Mouse (Mus musculus): ENCODE data around the gene Gadd45gip1.

Gadd45gip1 gene

DNA sequence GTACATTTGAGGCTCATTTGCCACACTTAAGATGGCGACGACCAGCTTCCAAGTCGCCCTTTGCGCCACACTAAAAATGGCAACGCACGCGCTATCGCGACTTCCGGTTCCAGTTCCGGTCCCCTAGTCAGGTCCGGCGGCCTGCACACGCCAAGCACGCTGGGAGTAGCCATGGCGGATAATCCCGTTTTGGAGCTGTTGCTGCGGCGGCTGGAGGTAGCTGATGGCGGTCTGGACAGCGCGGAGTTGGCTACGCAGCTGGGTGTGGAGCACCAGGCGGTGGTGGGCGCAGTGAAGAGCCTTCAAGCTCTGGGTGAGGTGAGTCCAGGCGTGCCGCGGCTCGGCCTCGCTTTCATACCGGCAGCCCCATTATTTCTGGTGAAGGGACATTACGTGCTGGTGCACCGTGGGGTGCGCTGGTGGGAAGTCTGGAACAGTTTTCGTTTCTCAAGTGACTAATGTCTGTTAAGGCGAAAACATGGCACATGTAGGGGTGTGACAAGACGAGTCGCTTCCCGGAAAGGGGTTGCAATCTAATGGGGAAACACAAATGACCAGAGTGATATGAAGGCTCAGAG, 25.6 kb downstream of the Gadd45gip1 start, which contains the start of gene Farsa:
Gene Farsa (plus strand): TSS at position 126 of the 578 bp plus-strand sequence.
- DNase-seq, result peak; percentile 95

DNA sequence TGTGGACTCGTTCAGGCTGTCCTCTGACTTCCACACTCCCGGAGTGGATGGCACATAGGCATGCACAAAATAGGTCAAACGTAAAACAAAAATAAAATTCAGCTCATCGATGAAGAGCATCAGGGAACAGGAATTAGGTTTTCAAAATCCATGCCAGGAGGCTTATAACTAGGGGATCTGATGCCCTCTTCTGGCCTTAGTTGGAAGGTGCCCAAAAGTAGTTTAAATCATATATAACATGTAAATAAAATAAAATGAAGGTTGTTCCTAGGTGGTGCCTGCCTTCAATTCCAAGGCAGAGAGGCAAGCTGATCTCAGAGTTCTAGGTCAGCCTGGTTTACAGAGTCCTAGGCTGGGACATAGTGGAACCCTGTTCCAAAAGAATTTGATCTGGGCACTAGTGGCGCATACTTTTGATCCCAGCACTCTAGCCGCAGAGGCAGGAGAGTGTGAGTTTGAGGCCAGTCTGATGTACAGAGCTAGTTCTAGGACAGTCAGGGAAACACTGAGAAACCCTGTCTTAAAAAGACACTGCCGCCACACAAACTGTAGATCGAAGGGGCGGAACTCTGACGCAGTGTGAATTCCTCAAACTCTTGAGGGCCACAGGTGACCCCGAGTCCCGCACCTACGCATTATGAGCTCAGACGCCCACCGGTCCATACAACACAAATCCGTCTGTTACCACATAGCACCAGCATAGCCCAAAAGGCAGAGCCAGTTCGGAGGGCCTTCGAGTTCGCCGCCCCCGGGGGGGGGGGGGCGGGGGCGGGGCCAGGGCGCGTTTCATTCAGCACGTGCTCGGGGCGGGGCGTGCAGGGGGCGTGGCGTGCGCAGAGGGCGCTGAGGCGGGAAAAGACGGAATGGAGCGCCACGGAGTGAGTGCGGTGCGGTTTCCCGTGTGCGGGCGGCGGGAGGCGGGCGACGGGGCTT, 40.3 kb downstream of the Gadd45gip1 start, which contains the start of gene Syce2:
Gene Syce2 (plus strand): TSS at position 736 of the 933 bp plus-strand sequence.
- peak; percentile 91 for DNase-seq

DNA sequence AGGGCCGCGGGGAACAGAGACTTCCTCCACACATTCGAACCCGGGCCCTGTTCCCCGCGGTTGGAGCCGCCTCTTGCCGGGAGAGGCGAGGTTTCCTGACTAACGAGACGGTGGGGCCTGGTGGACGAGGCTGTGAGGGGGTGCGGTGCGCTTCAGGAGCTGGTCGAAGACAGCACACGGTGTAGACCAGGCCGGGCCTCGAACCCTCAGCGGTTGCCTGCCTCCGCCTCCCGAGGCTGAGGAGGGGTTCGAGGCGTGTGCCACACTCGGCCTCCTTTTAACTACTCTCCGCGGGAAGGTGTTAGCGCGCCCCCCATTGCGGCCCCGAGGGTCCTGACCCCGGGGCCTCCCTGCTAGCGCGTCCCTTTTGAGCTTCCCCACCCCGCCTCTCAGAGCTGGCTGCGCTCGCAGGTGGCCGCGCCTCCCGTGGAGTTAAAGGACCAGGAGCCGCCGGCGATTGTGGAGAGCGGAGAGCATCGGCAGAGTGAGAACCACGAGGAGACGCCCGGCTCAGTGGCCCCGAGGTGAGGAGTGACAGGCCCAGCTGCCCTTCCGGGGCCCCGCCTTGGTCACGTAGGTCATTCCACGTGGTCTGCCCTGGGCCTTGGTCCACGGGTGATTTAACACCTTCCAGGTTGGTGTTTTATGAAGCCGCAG, 41.1 kb downstream of the Gadd45gip1 start:
- peak; percentile 41 for DNase-seq

DNA sequence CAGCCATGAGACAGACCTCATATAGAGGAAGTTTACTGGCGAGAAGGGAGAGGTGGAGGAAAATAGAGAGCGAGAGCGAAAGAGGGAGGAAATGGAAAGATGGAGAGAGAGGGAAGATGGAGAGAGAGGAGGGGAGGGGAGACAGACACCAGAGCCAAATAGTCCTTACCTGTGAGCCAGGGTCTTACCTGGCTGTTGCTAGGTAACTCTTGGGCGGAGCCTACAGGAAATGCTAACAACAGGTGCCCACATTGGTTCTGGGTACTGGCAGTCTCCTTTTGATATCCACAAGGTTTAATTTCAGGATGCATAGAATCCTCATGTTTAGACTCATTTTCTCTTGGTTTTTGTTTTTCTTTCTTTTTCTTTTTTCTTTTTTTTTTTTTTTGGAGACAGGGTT, 41.7 kb downstream of the Gadd45gip1 start:
- no peak for DNase-seq

DNA sequence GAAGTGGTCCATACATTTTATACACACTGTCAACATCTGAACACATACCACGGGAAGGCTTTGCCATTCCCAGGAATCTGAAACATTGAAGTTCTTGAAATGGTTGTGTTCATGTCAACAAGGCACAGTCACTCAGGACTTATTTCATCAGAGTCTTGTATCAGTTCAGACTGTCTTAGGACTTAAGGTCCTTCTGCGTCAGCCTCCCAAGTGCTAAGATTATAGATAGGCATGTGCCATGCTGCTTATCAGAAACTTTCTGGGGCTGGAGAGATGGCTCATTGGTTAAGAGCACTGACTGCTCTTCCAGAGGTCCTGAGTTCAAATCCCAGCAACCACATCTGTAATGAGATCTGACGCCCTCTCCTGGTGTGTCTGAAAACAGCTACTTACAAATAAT, 43.0 kb downstream of the Gadd45gip1 start:
- DNase-seq, result no peak

DNA sequence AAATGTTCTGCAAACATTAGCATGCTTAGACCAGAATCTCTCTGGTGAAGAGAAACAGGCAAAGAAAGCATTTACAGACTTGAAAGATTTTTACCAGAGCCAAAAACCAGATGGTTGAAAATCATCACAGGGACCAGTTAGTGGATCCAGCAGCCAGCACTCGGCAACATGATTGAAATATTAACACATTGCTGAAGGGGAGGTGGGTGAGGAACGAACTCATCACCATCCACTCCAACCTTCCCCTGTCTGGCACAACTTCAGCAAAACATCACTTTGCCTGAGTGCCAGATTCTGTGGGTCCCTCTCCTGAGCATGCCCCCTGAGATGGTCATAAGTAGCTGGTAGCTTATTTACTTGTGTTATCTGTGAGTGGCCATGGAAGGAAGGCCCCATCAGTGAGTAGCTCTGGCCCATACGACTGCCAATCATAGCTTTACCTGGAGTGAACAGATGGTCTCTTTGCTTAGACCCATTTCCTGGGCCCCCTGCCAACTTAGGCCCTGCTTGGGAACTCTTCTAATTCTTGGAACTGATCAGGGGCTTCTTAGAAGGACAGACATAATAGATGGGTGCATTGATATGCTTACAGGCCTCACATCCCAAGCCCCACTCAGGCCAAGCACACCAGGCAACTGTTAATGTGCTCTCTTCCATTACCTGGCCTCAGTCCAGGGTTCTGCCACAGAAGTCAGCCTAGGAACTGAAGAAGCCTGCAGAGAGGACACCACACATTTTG, 46.1 kb downstream of the Gadd45gip1 start:
- no peak for DNase-seq

DNA sequence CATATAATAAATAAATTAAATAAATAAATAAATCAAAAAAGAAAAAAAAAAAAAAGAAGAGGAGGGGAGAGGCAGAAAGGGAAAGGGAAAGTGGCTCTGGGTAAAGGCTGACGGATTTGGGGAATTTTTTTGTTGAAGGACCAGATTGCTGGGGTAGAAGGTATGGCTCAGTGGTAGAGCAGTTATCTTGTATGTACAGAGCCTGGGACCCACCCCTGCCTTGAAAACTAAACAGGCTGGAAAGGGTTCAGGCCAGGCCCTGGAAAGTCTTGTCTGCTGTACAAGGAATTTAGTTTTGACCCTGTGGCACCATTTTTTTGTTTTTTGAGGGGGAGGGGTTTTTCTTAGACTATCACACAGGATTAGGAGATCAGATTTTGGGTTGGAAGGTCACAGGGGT, 47.6 kb downstream of the Gadd45gip1 start:
- DNase-seq, result no peak

DNA sequence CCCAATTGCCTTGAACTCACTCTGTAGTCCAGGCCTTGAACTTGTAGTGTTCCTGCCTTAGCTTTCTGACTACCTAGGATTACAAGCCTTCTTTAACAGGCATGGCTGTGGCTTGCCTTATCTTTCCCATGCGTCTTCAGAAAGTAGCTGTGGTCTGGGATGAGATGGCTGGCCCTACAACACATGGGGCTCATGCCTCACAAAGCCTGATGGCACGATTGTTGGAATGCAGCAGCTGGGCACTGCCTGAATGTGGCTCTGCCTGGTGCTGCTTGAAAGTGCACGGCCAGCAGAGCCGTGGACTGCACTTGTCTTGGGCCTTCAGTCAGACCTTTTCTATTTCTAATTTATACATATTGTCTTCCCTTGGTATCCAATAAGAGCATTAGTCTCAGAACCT, 53.4 kb downstream of the Gadd45gip1 start:
- no peak for DNase-seq

All from lung, postnatal 36 days (tissue).